Mouse (Mus musculus) CD4-positive, CD25-positive, alpha-beta regulatory T cell (primary cell): Measurements from ENCODE around the gene Map2k4. TPM values are rescaled to one million over a fixed set of nuclear protein-coding genes. Genes with fewer than 3 reads are reported as not detected.

Source experiments
- polyA plus RNA-seq: library from polyadenylated mRNA; unstranded; fragments of 100-300 nt; shearing (Covaris generic); gene quantifications from one replicate; pipeline ENCODE4 v1.2.1, GENCODE M21; 2017

Gene Map2k4
- polyA plus RNA-seq: 45.8 TPM

DNA sequence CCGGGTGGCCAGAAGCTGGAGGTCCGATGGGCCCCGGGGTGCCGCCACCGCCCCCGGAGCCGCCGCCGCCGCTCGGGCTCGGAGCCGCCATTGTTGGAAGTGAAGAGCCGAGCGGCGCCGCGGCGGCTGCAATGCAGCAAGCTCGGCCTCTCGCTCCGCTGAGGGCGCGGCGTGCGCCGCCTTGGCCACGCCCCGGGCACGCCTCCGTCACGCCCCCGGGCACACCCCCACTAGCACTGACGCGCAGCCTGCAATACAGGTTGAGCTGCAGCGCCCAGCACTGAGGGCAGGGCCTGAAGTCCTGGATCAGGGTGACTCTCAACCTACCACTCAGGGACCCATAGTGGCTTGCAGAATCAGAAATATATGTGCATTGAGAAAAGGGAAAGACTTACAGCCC is at the start of gene Map2k4:
TSS of gene Map2k4 (minus strand) at position 144 of the 400 bp plus-strand sequence.

GRCm38 (mm10) chr11:65806909-65807504 is 18.9 kb upstream of the Map2k4 start, which contains the start of gene Zkscan6:
Gene Zkscan6, plus strand, starts transcription at chr11:65807175.

Other genes starting within 250 kb of the Map2k4 start
- 32.6 TPM for gene Zkscan6, start 18.9 kb upstream of the Map2k4 start, polyA plus RNA-seq